Comparison of ENCODE assay signal across 9 mouse cellular contexts in the genomic region with DNA sequence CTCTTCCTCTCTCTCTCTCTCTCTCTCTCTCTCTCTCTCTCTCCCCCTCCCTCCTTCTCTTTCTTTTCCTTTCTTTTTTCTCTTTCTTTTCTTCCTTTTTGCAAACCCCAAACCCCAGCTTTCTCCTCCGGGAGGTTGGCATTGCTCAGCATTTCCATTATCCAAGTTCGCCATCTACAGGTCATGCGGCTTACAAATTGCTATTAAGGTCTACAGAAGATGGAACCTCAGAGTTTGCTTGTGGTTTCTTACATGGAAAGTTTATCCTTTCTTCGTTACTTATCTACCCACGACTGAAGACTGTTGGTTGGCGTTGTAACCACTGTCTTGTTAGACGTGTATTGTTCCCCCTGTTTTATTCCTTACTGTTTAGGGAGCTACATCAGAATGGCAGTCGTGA. TPM values are rescaled to one million over a fixed set of nuclear protein-coding genes. Genes with fewer than 3 reads are reported as not detected.
DNase-seq lines count a peak whose midpoint lies in the region; ATAC-seq and TF ChIP-seq lines count a peak whose summit lies in the region.
"Had no signal": no experiment of that assay in that cellular context is flagged by ENCODE, and none has a peak within 500 bp of the region (broad histone marks: within the 10 kb centered on the region; RNA-seq: fewer than 3 reads in every experiment).

No protein-coding gene starts in this region.

- no peak overlapping the region for H3K9ac ChIP-seq in kidney, embryonic 16.5 days (replicated peaks; ENCODE audit: low read length)
- H3K9ac ChIP-seq: limb, embryonic 15.5 days had no signal

- H3K4me1 ChIP-seq in kidney, adult 2 months (ENCODE audit: control insufficient read depth, insufficient read depth, low read length): no peaks in the 10 kb centered on the region
- H3K4me1 ChIP-seq in kidney, embryonic 16.5 days (ENCODE audit: insufficient read depth, low read length): no peaks in the 10 kb centered on the region
- no peaks in the 10 kb centered on the region for H3K4me1 ChIP-seq in E14TG2a.4 (replicated peaks; ENCODE audit: low read depth, low read length)
- H3K4me1 ChIP-seq in bone marrow, adult 2 months (ENCODE audit: control insufficient read depth, insufficient read depth, low read length): peaks cover 1% of the 10 kb centered on the region; the same call in 1 of the 2 replicates
- H3K4me1 ChIP-seq: limb, embryonic 15.5 days had no signal

- H3K4me2 ChIP-seq in kidney, embryonic 16.5 days (replicated peaks; ENCODE audit: low read depth, low read length): no peak overlapping the region
- H3K4me2 ChIP-seq: limb, embryonic 15.5 days had no signal

- WGBS in kidney, adult 2 months: 19% methylated on average over 8 of the region's 8 CpGs
- WGBS in kidney, embryonic 16.5 days: 18% methylated on average over 8 of the region's 8 CpGs
- WGBS in bone marrow, adult 2 months: 12% methylated on average over 8 of the region's 8 CpGs

- no peak for ATAC-seq in kidney, embryonic 16.5 days (ENCODE audit: low FRiP score, low TSS enrichment)

- peak; percentile 47 for DNase-seq in kidney, adult 2 months
- DNase-seq in frontal cortex, postnatal 25 days (ENCODE audit: low spot score in 2 of 2): peak; percentile 17 to 26
- DNase-seq in left cerebral cortex, postnatal 14 days (ENCODE audit: low spot score in 2 of 2): peak; percentile 53 to 72
- peak; percentile 61 to 72 for DNase-seq in right cerebral cortex, postnatal 10 days (ENCODE audit: low spot score in 2 of 2)
- DNase-seq in ovary, postnatal 10 days (ENCODE audit: low spot score): no peak

- no peak overlapping the region for H3K27ac ChIP-seq in kidney, adult 2 months (ENCODE audit: insufficient read depth, low read depth, low read length)
- H3K27ac ChIP-seq in kidney, embryonic 16.5 days (ENCODE audit: low read length): no peak overlapping the region
- no peak overlapping the region for H3K27ac ChIP-seq in bone marrow, adult 2 months (ENCODE audit: control insufficient read depth, insufficient read depth, low read depth, low read length, poor library complexity)
- H3K27ac ChIP-seq: limb, embryonic 15.5 days had no signal

- TF ChIP-seq CTCF in kidney, adult 2 months (conservative IDR thresholded peaks at IDR 0.05; ENCODE audit: insufficient read depth, insufficient read length, low read depth, low read length): peak; percentile 52
- 0 out of 2 replicates have a peak, but pooled peaks have one; percentile 5 for TF ChIP-seq CTCF in E14TG2a.4 (conservative IDR thresholded peaks at IDR 0.05; ENCODE audit: low read length)
- peak; percentile 24; the same call in 1 of the 2 replicates for TF ChIP-seq CTCF in bone marrow, adult 2 months (IDR thresholded peaks at IDR 0.05; ENCODE audit: control insufficient read depth, insufficient read depth, low read length)

- no peak for TF ChIP-seq POLR2A in kidney, adult 2 months (IDR thresholded peaks at IDR 0.05; ENCODE audit: low read depth, low read length)
- TF ChIP-seq POLR2A in bone marrow, adult 2 months (IDR thresholded peaks at IDR 0.05; ENCODE audit: borderline replicate concordance, control insufficient read depth, low read depth, low read length): no peak

- no peak overlapping the region for H3K4me3 ChIP-seq in kidney, adult 2 months (ENCODE audit: insufficient read depth, low read depth, low read length)
- H3K4me3 ChIP-seq in kidney, embryonic 16.5 days (ENCODE audit: low read length): no peak overlapping the region
- no peak overlapping the region for H3K4me3 ChIP-seq in E14TG2a.4 (replicated peaks; ENCODE audit: low read length)
- no peak overlapping the region for H3K4me3 ChIP-seq in bone marrow, adult 2 months (replicated peaks; ENCODE audit: control insufficient read depth, low read depth, low read length)
- H3K4me3 ChIP-seq: limb, embryonic 15.5 days had no signal

- H3K27me3 ChIP-seq in kidney, adult 2 months (replicated peaks; ENCODE audit: control insufficient read depth, insufficient read depth, low read length): no peaks in the 10 kb centered on the region
- peaks cover 36% of the 10 kb centered on the region for H3K27me3 ChIP-seq in kidney, embryonic 16.5 days (ENCODE audit: insufficient read depth, low read length)
- H3K27me3 ChIP-seq in E14TG2a.4 (ENCODE audit: insufficient read depth, low read length): peaks cover 10% of the 10 kb centered on the region

- no peaks in the 10 kb centered on the region for H3K9me3 ChIP-seq in kidney, embryonic 16.5 days (ENCODE audit: low read length)
- no peaks in the 10 kb centered on the region for H3K9me3 ChIP-seq in E14TG2a.4 (ENCODE audit: low read length)
- H3K9me3 ChIP-seq: limb, embryonic 15.5 days had no signal

- intact Hi-C loops in left cerebral cortex, postnatal 14 days (cut with DNase I): loop anchor here (2.0 kb wide), 2 partner anchors 134 to 186 kb away; no protein-coding TSS in a partner anchor

- no peaks in the 10 kb centered on the region for H3K36me3 ChIP-seq in kidney, adult 2 months (ENCODE audit: control insufficient read depth, insufficient read depth, low read length)
- no peaks in the 10 kb centered on the region for H3K36me3 ChIP-seq in kidney, embryonic 16.5 days (ENCODE audit: insufficient read depth, low read length)
- H3K36me3 ChIP-seq in E14TG2a.4 (ENCODE audit: insufficient read depth, low read length): no peaks in the 10 kb centered on the region
- H3K36me3 ChIP-seq: limb, embryonic 15.5 days had no signal

RNA-seq across cellular contexts. Expression of a gene that starts 21.1 kb away (rescaled TPM):
- 1.4 and 2.1 TPM in 2 replicates for polyA plus RNA-seq in kidney, adult 2 months (2012; rRNA removed)
- polyA plus RNA-seq in kidney, embryonic 16.5 days (2015; fragmentation: Nextera tagmentation; extraction: Ambion mirVana): 1.2 TPM in 2 replicates
- polyA plus RNA-seq in bone marrow, adult 2 months (2011; ENCODE audit: insufficient read depth, insufficient read length, low replicate concordance, missing spikeins): 1.8 and 5.5 TPM in 2 replicates
- 1 to 10 TPM; 3.9 to 4.9 TPM for total RNA-seq in left cerebral cortex, postnatal 14 days (2021)

RNA-seq across cellular contexts. Expression of a gene that starts 30.4 kb away (rescaled TPM):
- polyA plus RNA-seq in kidney, adult 2 months (2012; rRNA removed): 2.9 and 4.1 TPM in 2 replicates
- polyA plus RNA-seq in kidney, embryonic 16.5 days (2015; fragmentation: Nextera tagmentation; extraction: Ambion mirVana): 4.3 and 5.4 TPM in 2 replicates
- polyA plus RNA-seq in bone marrow, adult 2 months (2011; ENCODE audit: insufficient read depth, insufficient read length, low replicate concordance, missing spikeins): 32.1 and 38.2 TPM in 2 replicates
- total RNA-seq in left cerebral cortex, postnatal 14 days (2021): 1 to 10 TPM; 3.8 to 6.3 TPM
